Mouse (Mus musculus) adrenal gland, adult (tissue): ENCODE measurements around the gene Map6.

ENCODE experiments used
- DNase-seq, 2 experiments: peaks; one replicate each; pipeline ENCODE4 v3.0.0; 2022 to 2023; ENCODE audit warnings: low spot score in 1 of 2; ENCODE audit not compliant: inconsistent age in 2 of 2

The Map6 gene

DNA sequence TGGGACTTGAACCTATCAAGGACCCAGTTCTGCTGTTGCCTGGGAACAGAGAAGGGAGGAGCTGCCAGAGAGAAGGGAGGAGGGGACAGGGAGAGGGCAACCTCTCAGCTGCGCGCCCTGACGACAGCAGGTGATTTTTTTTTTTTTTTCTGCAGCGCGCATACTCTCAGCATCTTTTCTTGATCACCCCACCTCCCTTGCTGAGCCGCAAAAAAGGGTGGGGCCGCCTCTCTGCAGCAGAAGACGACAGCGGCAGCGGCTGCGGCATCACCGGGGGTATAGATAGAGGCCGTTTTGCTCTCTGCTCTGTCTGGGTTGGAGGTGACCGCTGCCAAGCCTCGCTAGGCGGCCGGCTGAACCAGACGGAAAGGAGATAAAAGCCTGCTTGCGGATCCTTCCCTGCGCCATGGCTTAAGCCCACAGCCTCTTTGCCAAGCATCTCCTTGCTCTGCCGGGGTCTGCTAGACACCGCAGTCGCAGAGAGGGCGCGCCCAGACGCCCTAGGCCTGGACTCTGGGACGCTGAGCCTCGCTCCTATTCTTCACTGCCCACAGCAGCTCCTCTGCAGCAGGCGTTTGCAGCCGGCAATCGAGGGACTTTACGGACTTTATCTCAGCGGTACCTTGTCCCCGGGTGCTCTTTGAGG is at the start of gene Map6:
TSS of gene Map6 (plus strand) at position 197 of the 646 bp plus-strand sequence.
- peak in 1 of 2 experiments; percentile 46 for DNase-seq

DNA sequence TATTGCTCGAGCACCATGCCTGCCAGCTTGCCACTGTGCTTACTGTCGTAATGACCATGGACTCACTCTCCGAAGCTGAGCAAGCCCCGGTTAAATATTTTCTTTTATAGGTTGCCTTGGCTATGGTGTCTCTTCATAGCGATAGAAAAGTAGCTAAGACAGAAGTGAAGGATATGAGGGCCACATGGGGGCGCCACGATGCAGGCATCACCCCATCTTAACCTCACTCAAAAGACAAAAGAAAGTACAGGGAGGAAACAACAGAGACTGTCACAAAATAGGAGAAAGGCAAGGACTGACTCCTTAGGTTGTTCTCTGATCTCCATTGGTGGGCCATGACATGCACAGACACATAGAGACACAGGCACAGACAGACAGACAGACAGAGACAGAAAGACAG is 43.0 kb upstream of the Map6 start:
- DNase-seq: peak in 1 of 2 experiments; percentile 35

DNA sequence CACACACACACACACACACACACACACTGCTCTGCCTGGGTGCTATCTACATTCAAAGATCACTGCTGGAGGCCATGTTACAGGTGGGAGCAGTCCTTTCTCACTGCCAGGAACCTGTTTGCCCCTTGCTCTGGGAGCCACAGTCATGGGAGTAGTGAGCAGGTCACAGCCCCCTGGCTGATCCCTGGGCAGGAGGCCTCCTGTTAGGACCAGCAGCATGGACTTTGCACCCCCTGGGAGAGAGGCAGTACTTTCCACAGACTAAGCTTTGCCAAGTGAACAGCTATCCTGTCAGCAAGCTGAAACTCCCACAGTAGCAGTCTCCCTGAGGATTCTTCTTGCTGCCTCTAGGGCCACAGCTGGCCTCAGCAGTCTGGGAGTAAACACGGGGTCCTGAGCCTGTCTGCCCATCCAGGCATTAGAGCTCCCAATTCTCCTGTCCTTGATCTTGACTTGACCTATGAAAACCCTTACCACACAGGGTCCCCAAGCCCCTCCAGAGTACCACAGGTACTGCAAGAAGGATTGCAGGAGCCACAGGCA is 42.5 kb upstream of the Map6 start:
- peak in 1 of 2 experiments; percentile 45 for DNase-seq

DNA sequence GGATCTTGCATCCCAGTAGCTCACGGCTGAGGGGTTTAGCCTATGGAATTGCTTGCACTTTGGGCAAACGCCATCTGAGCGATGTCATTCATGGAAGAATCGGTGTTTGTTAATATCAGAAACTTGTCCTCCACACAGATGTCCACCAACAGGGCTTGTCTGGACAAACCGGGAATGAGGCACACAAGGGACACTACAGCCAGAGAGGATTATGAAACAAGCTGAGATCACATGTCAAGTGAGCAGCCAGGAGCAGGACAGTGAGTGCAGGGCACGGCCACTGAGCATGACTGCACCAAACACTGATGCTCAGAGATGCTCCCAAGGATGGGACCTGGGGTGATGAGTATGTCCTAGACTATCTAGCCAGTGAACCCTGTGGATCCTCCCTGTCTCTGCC is 41.8 kb upstream of the Map6 start:
- peak in 1 of 2 experiments; percentile 58 for DNase-seq

DNA sequence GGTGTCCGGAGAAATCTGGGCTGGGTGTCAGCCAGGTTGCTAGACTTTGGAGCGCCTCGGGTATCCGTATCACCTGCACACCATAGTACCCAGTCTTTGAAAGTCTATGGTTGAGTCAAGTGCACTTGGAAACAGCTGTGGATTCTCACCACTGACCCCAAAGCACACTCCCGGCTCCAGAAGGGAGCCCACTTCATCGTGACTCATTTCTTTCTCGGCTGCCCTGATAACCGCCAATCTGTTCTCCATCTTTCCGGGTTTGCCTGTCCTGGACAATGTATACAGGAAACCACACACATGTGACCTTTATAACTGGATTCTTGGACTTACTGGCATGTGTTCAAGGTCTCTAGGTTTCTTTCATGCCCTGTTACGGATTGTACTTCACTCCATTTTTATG is 40.6 kb upstream of the Map6 start:
- DNase-seq: no peak

DNA sequence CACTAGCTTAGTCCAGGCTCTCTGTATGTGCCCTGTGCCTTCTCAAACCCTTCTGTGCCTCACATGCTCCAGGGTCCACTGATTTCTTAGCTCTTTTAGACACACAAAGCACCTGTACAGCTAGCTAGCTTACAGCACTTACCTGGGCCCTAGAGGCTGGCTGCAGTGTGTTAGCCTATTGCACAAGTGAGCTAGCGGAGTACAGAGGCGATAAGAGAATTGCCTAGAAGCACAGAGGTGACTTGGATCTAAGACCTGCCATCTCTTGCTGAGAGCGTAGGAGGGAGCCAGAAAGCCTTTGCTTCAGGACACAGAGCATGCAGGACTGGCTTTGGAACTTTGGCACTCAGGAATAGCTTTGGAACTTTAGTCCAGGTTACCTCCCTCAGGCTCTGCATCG is 40.0 kb upstream of the Map6 start:
- no peak for DNase-seq

DNA sequence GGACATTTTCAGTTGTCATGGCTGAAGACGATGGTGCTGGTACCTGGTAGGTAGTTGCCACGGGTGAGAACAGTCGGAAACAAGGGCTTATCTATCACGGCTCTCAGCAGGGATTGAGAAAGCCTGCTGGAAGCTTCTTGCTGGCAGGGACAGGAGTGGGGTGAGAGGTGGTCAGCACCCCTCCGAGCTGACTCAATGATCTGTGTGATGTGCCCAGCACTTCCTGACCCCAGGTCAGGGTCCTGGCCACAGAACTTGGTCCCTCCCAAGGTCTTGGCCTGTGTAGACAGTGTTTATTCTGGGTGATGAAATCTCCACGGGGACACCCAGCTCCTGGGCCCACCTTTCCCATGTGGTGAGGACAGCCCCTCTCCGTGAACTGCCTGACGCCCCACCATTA is 38.4 kb upstream of the Map6 start:
- peak in 1 of 2 experiments; percentile 56 for DNase-seq

DNA sequence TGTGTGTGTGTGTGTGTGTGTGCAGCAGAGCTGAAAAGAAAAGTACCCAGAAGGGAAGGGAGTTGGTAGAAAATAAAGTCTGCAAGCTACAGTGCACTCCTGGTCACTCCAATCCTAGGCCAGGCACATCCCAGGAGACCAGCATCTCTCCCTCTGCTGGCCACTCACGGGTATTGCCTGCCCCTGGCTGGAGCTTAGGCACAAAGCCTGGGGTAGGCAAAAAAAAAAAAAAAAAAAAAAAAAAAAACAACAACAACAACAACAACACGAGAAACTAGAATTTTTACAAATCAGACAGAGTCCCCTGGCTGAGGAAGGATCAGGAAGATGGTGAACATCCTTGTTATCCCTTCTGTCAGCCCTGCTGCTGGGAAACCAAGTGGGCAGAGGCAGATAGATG is 37.8 kb upstream of the Map6 start:
- DNase-seq: peak; percentile 56 to 79

DNA sequence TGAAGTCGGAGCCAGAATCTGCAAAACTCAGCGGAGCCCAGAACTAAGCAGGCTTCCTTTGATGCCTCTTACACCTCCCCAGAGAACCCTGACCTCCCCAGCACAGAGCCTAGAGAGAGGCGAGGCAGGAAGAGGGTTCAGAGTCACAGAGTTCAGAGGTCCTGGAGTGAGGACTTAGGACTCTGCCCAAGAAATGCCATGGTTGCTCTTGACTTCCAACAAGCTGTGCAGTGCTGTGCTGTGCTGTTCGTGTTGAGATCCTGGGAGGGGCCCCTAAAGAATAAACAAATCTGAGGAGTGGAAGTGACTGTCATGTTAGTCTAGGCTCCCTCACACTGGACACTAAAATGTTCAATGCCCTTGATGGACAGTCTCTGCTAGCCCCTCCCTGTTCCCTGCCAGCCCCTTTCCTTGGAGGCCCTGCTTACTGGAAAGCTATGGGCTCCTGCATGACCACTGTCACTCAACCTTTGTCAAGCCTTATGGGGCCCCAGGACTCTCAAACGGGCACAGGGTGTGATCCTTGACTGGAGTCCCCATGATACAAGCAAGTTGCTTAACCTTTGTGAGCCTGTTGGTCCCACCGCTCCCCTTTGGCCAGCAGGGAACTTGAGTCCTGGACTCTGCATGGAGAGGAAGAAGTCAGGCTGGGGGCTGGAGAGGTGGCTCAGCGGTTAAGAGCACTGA is 37.0 kb upstream of the Map6 start:
- DNase-seq: no peak

DNA sequence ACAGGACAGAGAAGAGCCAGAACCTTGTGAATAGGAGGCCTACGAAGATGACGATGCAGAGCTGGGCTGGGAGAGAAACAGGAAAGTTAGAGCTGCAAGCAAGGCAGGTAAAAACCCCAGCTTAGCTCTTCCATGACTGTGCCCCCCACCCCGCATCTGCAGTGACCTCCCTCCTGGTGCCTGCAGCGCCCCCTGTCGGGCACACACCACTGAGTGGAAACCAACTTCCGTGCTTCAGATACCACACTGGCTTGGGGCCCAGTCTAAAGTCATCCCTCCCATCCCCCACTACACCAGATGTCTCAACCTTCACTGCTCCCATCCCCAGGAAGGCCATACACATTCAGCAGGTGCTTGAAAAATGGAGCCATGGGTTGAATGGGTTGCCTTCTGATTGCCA is 34.7 kb upstream of the Map6 start:
- DNase-seq: no peak

DNA sequence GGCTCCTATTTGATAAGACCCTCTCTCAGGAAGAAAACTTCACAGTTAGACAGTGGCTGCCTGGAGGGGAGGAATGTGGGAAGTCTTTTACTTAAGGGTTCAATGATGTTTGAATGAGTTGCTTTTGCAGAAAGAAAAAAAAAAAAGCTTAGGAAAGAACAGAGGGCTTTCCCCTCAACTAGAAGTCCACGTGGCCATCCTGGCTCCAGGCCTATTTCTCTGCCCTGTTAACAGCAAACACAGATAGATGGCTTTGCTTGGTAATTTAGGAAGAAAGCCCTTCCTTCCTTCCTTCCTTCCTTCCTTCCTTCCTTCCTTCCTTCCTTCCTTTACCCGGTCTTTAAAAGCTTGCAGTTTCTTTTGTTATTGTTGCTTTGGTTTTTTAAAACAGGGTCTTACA is 32.3 kb upstream of the Map6 start:
- DNase-seq: no peak

DNA sequence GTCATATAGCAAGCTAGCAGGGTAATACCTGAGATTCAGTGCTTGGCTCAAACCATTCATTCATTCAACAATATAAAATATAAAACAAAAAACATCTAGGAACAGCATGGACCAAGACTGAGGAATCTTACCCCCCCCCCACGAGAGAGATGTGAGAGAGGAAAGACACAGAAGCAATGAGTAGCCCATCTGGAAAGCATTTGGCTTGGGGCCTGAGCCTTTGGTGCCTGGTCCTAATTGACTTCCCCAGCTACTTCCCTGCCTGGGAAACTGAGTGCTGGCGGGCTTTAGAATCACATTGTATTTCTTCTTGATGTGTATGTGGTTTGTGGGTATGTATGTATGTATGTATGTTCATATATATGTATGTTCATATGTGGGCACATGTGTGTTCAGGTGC is 31.6 kb upstream of the Map6 start:
- DNase-seq: no peak

DNA sequence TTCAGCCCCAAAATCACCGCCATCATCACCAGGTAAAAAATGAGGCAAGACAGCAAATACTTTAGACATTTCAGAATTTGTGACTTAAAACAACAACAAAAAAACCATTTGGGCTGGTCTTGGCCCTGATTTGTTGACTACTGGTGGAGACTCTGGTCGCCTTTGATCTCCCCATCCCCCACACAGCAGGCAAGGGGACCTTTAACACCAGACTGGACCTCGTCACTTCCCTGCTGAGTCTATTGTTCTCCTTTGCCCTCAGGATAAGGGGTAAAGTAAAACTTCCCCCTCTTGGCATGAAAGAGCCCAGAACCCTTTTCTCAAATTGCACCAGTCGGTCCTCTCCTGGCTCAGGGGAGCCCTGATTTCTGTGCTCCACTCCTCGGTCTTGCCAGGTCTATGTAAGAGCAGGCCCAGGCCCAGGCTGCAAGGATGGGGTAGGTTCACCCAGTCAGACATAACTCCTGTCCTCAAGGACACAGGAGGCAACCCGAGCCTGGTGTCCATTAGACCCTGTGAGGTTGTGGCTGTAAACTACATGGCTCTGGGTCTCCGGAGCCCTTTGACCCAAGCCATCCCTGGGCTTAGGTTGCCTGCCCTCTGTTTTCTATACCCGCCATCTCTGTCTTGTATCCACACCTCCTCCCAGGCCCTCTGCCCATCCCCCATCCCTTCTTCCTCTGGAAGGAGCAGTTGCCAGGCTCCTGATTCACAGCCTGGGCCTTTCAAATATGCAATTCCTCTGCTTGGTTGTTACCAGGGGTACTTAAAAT is 30.2 kb upstream of the Map6 start:
- no peak for DNase-seq

DNA sequence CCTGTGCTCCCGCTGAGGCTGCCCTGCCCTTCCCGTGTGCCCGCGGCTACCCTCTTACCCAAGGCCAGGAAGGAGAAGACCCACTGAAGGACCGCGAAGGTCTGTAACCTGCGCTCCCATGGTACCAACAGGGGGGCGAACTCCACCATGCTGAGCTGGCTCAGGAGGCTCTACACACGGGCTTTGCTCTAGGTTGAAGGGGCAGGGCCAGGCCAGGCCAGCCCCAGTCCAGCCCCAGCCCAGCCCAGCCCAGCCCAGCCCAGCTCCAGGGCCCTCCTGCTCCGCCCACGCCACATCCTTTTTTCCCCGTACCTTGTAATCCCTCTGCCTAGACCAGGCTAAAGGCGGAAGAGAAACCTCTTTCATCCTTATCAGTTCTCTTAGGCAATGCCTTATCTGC is 28.8 kb upstream of the Map6 start, which contains the start of gene Mogat2:
TSS of gene Mogat2 (minus strand) at position 203 of the 400 bp plus-strand sequence.
- DNase-seq: no peak

DNA sequence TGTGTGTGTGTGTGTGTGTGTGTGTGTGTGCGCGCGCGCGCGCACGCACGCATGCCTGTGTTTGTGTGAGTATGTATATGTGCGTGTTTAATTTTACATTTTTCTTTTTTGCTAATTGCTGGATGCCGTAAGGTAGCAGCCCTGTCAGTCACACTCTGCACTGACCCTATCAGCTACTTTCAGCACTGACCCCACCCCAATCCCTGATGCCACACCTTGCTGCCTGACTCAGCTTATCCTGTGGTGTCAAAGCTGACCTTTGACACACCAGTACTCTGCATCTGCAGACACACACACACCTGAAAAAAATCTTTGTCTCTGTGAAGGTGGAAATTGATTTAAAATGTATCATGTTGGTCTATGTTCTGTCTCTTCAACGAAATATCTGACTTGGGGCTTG is 25.1 kb upstream of the Map6 start:
- no peak for DNase-seq

DNA sequence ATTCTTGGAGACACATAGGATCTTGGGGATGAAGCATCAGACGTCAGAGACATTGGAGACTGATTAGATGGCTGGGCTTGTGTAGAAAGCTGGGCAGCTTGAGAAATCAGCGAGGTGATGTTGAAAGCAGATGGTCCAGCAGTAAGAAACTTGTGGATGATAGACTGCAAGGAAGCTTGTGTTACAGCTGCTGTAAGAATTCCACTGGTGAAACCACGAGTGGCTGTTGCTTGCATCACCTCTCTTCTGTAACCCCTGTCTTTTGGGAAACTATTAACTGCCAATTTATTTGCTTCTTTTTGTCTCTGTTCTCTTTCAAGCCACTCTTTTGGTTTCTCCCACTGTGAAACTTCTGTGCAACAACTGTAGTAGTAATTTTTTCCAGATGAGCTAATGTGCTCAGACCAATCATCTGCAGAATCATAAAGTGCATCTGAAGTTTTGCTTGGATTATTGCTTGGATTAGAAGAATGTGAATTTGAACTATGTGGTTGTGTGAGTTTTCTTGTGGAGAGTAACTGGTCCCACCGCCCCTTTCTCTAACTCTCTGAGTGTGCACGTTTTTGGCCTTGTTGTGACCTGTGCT is 19.0 kb upstream of the Map6 start:
- DNase-seq: no peak

DNA sequence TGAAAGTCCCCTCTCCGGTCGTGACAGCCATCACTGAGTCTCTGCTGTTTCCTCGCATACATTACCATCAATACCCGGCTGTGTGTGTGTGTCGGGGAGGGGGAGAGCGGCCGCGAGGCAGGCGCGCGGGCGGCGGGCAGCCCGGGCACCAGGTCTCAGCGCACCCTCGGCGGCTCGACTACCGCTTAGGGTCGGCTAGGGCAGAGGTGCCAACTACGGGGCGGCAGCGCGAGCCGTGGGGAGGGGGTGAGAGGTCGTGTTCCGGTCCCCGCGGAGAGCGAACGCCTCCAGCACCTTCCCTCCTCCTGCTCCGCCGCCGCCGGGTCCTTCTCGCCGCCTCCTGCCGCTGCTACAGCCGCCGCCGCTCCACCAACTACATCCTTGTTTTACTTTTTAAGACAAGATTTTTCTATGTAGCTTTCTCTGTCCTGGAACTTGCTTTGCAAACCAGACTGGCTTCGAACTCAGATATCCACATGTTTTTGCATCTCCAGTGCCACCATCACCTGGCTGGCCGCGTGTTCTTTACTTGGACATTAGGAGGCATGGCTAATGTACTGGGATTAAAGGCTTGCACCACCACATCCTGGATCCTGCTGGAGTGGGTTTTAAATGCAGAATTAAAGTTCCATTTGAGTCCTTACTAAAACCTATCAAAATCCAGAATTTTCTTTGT is 18.2 kb upstream of the Map6 start:
- DNase-seq: no peak

DNA sequence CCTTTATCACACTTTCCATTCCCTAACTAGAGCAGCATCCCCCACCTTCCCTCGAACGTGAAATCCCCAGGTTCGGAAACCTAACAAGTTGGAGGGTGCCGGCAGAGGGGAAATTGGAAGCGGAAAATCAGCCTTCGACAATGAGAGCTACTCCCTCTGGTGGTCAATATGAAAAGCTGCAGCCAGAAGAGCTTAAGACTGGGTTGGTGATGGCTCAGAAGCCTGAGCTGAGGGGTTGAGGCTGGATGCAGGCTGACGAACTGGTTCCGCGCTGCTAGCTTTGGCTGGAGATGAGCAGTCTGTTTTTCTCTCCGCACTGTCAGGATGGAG is 17.7 kb upstream of the Map6 start:
- DNase-seq: peak in 1 of 2 experiments; percentile 85

DNA sequence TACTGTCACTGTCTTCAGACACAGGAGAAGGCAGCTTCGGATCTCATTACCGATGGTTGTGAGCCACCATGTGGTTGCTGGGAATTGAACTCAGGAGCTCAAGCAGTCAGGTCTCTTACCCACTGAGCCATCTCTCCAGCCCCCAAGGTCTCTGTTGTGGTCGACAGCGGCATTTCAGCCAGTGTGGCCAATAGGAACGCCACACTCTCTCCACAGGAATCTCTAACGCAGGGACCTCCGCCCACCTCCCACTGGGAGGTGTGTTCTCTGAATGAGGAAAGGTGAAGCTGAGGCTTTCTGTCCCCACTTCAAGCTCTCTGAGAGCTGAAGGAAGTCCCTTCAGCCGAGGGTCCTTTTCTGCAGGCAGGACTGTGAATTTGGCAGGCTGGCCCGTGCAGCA is 16.9 kb upstream of the Map6 start:
- no peak for DNase-seq

DNA sequence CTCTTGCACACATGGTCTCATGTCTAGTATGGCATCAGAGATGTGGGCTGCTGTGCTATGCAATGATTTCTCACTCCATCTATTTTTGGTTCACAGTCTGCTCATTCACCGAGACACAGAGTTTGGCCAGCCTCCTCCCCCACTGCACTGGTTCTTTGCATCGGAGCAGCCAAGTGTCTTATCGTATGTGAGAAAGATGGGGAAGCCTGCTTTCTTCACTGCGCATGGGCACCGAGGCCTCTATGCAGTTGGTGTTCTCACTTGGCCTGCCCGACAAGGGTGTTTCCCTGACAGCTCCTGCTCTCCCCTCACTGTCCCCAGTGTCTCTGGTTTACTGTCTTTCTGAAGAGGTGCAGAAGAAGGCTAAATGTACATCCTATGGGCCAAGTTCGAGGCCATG is 12.2 kb upstream of the Map6 start:
- DNase-seq: no peak

DNA sequence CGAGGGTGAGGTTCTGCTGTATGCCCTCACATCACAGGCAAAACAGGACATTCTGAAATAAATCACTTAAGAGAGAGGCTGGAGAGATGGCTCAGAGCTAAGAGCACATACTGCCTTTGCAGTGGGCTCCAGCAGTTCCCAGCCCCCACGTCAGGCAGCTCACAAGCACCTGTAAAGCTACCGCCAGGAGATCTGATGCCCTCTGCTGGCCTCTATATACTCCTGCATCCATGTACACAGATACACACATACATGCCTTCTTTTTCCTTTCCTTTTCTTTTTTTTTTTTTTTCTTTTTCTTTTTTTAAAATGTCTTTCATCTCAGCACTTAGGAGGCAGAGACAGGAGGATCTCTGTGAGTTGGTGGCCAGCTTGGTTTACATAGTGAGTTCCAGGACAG is 5.3 kb upstream of the Map6 start:
- no peak for DNase-seq
